Mouse (Mus musculus) heart, postnatal 0 days (tissue): ENCODE data around the gene Vim. TPM values are rescaled to one million over a fixed set of nuclear protein-coding genes. Genes with fewer than 3 reads are reported as not detected.

Source experiments
- ATAC-seq: fragments of 200-750 bp; cut with Nextera tagmentation; 2 replicates; pipeline ENCODE4 v1.8.0; 2017; ENCODE audit warnings: low read depth, moderate number of reproducible peaks, moderate library complexity; ENCODE audit not compliant: insufficient read depth
- DNase-seq: peaks from one replicate; pipeline ENCODE4 v3.0.0-alpha.2; 2016; ENCODE audit warnings: low spot score
- H3K27ac ChIP-seq: fragments of 300-500 bp; sonication (generic); 2 replicates; pipeline ENCODE4 v1.5.1; 2014; ENCODE audit warnings: low read depth, mild to moderate bottlenecking
- H3K27me3 ChIP-seq: fragments of 300-500 bp; sonication (generic); 2 replicates; pipeline ENCODE4 v1.6.1; 2014; ENCODE audit warnings: low read length, mixed read lengths; ENCODE audit not compliant: control insufficient read depth, insufficient read depth
- H3K36me3 ChIP-seq: fragments of 300-500 bp; sonication (generic); replicated peaks from 2 replicates; pipeline ENCODE4 v1.6.1; 2014; ENCODE audit warnings: low read length, mixed read lengths; ENCODE audit not compliant: control insufficient read depth, insufficient read depth
- H3K4me1 ChIP-seq: fragments of 300-500 bp; sonication (generic); 2 replicates; pipeline ENCODE4 v1.6.1; 2014; ENCODE audit warnings: antibody characterized with exemption; ENCODE audit not compliant: control insufficient read depth, insufficient read depth
- H3K4me2 ChIP-seq: fragments of 300-500 bp; sonication (generic); 2 replicates; pipeline ENCODE4 v1.6.1; 2014; ENCODE audit warnings: low read depth, mild to moderate bottlenecking, low read length, moderate library complexity
- H3K4me3 ChIP-seq: fragments of 300-500 bp; sonication (generic); 2 replicates; pipeline ENCODE4 v1.5.1; 2014; ENCODE audit warnings: low read depth, low read length
- H3K9ac ChIP-seq: fragments of 300-500 bp; sonication (generic); replicated peaks from 2 replicates; pipeline ENCODE4 v1.6.1; 2014; ENCODE audit warnings: low read depth, low read length, mixed read lengths
- H3K9me3 ChIP-seq: fragments of 300-500 bp; sonication (generic); replicated peaks from 2 replicates; pipeline ENCODE4 v1.6.1; 2016; ENCODE audit warnings: low read length; ENCODE audit not compliant: control insufficient read depth
- CTCF ChIP-seq: IDR thresholded peaks from 2 replicates; pipeline ENCODE4 v1.5.1; 2016; ENCODE audit warnings: antibody characterized with exemption, control low read depth, low read depth
- EP300 ChIP-seq: IDR thresholded peaks from 2 replicates; pipeline ENCODE4 v1.6.1; 2016; ENCODE audit warnings: antibody characterized with exemption, low read depth
- WGBS: fragments of 180-500 bp; shearing (Covaris S2); extraction: QIAGEN DNeasy Blood & Tissue Kit; methylation state at CpG from one replicate; pipeline ENCODE4 v1.1.7; 2014; 5-methylcytosine and 5-hydroxymethylcytosine counted together
- polyA plus RNA-seq: library from polyadenylated mRNA; unstranded; fragments of >200 nt; fragmentation: Nextera tagmentation; extraction: Ambion mirVana; gene quantifications from 2 replicates; pipeline ENCODE4 v1.2.1, GENCODE M21; 2015
- total RNA-seq: library from RNA; depleted of rRNA; stranded (reverse); fragments of >200 nt; gene quantifications from 2 replicates; pipeline ENCODE4 v1.2.3, GENCODE M21; 2014; ENCODE audit warnings: low replicate concordance

The Vim gene
- total and polyA plus RNA-seq, 2 experiments from 2014 or later: 707 to 2,529 TPM

- WGBS: 47% methylated on average over 8 of the region's 8 CpGs
- H3K4me1 ChIP-seq: no peaks in the 10 kb centered on the region
- no peak for DNase-seq
- H3K9ac ChIP-seq: peak overlapping the region; percentile 77
- no peaks in the 10 kb centered on the region for H3K9me3 ChIP-seq
- no peaks in the 10 kb centered on the region for H3K36me3 ChIP-seq
- H3K27ac ChIP-seq: peak overlapping the region; percentile 92
- no peak for TF ChIP-seq CTCF
- TF ChIP-seq EP300: no peak
- peak overlapping the region; percentile 74 for H3K4me3 ChIP-seq
- H3K27me3 ChIP-seq: no peaks in the 10 kb centered on the region
- peak overlapping the region; percentile 71 for H3K4me2 ChIP-seq
- ATAC-seq: peak; percentile 1; the same call in 1 of the 2 replicates
Observed at GRCm38 (mm10) chr2:13543519-13544124, 30.1 kb upstream of the Vim start.

- DNase-seq (peak; percentile 92), ATAC-seq (peak; percentile 98)
- TF ChIP-seq EP300 (no peak), CTCF (no peak)
- H3K36me3 ChIP-seq: no peaks in the 10 kb centered on the region
- peak within 1 kb of the TSS; percentile 74 for H3K4me3 ChIP-seq
- H3K9ac ChIP-seq: peak within 1 kb of the TSS; percentile 77
- WGBS: under 1% methylated on average over 36 of the region's 39 CpGs
- no peaks in the 10 kb centered on the region for H3K9me3 ChIP-seq
- no peaks in the 10 kb centered on the region for H3K4me1 ChIP-seq
- peak within 1 kb of the TSS; percentile 92 for H3K27ac ChIP-seq
- no peaks in the 10 kb centered on the region for H3K27me3 ChIP-seq
- peak within 1 kb of the TSS; percentile 71 for H3K4me2 ChIP-seq
Observed at GRCm38 (mm10) chr2:13544193-13544824, 29.4 kb upstream of the Vim start, which contains the start of gene Trdmt1. Gene Trdmt1, minus strand, starts transcription at chr2:13544668.

- DNase-seq (no peak), ATAC-seq (no peak)
- H3K4me1 ChIP-seq: 0 out of 2 replicates have a peak, but pooled peaks cover 2% of the 10 kb centered on the region
- no peak overlapping the region for H3K4me3 ChIP-seq
- no peak for TF ChIP-seq CTCF
- TF ChIP-seq EP300: no peak
- H3K27me3 ChIP-seq: no peaks in the 10 kb centered on the region
- no peaks in the 10 kb centered on the region for H3K36me3 ChIP-seq
- WGBS: 61% methylated on average over 3 of the region's 3 CpGs
- no peaks in the 10 kb centered on the region for H3K9me3 ChIP-seq
- no peak overlapping the region for H3K9ac ChIP-seq
- no peak overlapping the region for H3K4me2 ChIP-seq
- no peak overlapping the region for H3K27ac ChIP-seq
Observed at GRCm38 (mm10) chr2:13548749-13549148, 25.0 kb upstream of the Vim start.

- Histone ChIP-seq H3K36me3 (no peaks in the 10 kb centered on the region), H3K9ac (no peak overlapping the region), H3K4me3 (no peak overlapping the region), H3K9me3 (no peaks in the 10 kb centered on the region), H3K4me1 (0 out of 2 replicates have a peak, but pooled peaks cover 6% of the 10 kb centered on the region), H3K4me2 (no peak overlapping the region), H3K27ac (no peak overlapping the region), H3K27me3 (no peaks in the 10 kb centered on the region)
- TF ChIP-seq CTCF: no peak
- no peak for TF ChIP-seq EP300
- 24% methylated on average over 2 of the region's 2 CpGs for WGBS
- DNase-seq (peak; percentile 16), ATAC-seq (no peak)
Observed at GRCm38 (mm10) chr2:13553966-13554365, 19.8 kb upstream of the Vim start.

- ATAC-seq: no peak
- no peaks in the 10 kb centered on the region for H3K36me3 ChIP-seq
- TF ChIP-seq EP300: no peak
- TF ChIP-seq CTCF: no peak
- peak; percentile 21 for DNase-seq
- H3K4me2 ChIP-seq: no peak overlapping the region
- no peak overlapping the region for H3K4me3 ChIP-seq
- no peaks in the 10 kb centered on the region for H3K9me3 ChIP-seq
- H3K27ac ChIP-seq: no peak overlapping the region
- no peaks in the 10 kb centered on the region for H3K27me3 ChIP-seq
- 0 out of 2 replicates have a peak, but pooled peaks cover 6% of the 10 kb centered on the region for H3K4me1 ChIP-seq
- H3K9ac ChIP-seq: no peak overlapping the region
Observed at GRCm38 (mm10) chr2:13556239-13556638, 17.5 kb upstream of the Vim start.
